Mouse (Mus musculus) stomach, embryonic 14.5 days (tissue): ENCODE measurements around the gene Tbx4. TPM values are rescaled to one million over a fixed set of nuclear protein-coding genes. Genes with fewer than 3 reads are reported as not detected.
A peak's percentile ranks its signal among the peaks of the same experiment; 100 is the strongest.

Source experiments
- ATAC-seq: fragments of 200-750 bp; cut with Nextera tagmentation; 2 replicates; pipeline ENCODE4 v1.8.0; 2017; ENCODE audit warnings: low read depth, moderate TSS enrichment; ENCODE audit not compliant: insufficient number of reproducible peaks, insufficient read depth, low FRiP score
- H3K27ac ChIP-seq: fragments of 300-500 bp; sonication (generic); 2 replicates; pipeline ENCODE4 v1.5.1; 2014; ENCODE audit warnings: mild to moderate bottlenecking, low read length, moderate library complexity, mixed read lengths
- H3K27me3 ChIP-seq: fragments of 300-500 bp; sonication (generic); 2 replicates; pipeline ENCODE4 v1.6.1; 2014; ENCODE audit warnings: low read length, control low read depth, mixed read lengths; ENCODE audit not compliant: control insufficient read depth, insufficient read depth
- H3K36me3 ChIP-seq: fragments of 300-500 bp; sonication (generic); 2 replicates; pipeline ENCODE4 v1.6.1; 2014; ENCODE audit warnings: mild to moderate bottlenecking, control low read depth, low read length, moderate library complexity, mixed read lengths; ENCODE audit not compliant: control insufficient read depth, insufficient read depth
- H3K4me1 ChIP-seq: fragments of 300-500 bp; sonication (generic); 2 replicates; pipeline ENCODE4 v1.6.1; 2014; ENCODE audit warnings: low read length, control low read depth, mixed read lengths; ENCODE audit not compliant: control insufficient read depth, insufficient read depth
- H3K4me2 ChIP-seq: fragments of 300-500 bp; sonication (generic); replicated peaks from 2 replicates; pipeline ENCODE4 v1.6.1; 2014; ENCODE audit warnings: low read depth, low read length, control low read depth
- H3K4me3 ChIP-seq: fragments of 300-500 bp; sonication (generic); 2 replicates; pipeline ENCODE4 v1.5.1; 2014; ENCODE audit warnings: low read depth, low read length, control low read depth
- H3K9ac ChIP-seq: fragments of 300-500 bp; sonication (generic); replicated peaks from 2 replicates; pipeline ENCODE4 v1.6.1; 2014; ENCODE audit warnings: low read depth, mild to moderate bottlenecking, control low read depth, low read length, moderate library complexity, mixed read lengths
- H3K9me3 ChIP-seq: fragments of 300-500 bp; sonication (generic); 2 replicates; pipeline ENCODE4 v1.6.1; 2016; ENCODE audit warnings: low read depth, low read length, control low read depth; ENCODE audit not compliant: control insufficient read depth
- WGBS: fragments of 180-500 bp; shearing (Covaris S2); extraction: QIAGEN DNeasy Blood & Tissue Kit; methylation state at CpG from one replicate; pipeline ENCODE4 v1.1.7; 2014; 5-methylcytosine and 5-hydroxymethylcytosine counted together
- polyA plus RNA-seq: library from polyadenylated mRNA; unstranded; fragments of >200 nt; fragmentation: Nextera tagmentation; extraction: Ambion mirVana; gene quantifications from 2 replicates; pipeline ENCODE4 v1.2.1, GENCODE M21; 2014

The Tbx4 gene
- polyA plus RNA-seq, 1 experiment from 2014 or later = not detected

DNA sequence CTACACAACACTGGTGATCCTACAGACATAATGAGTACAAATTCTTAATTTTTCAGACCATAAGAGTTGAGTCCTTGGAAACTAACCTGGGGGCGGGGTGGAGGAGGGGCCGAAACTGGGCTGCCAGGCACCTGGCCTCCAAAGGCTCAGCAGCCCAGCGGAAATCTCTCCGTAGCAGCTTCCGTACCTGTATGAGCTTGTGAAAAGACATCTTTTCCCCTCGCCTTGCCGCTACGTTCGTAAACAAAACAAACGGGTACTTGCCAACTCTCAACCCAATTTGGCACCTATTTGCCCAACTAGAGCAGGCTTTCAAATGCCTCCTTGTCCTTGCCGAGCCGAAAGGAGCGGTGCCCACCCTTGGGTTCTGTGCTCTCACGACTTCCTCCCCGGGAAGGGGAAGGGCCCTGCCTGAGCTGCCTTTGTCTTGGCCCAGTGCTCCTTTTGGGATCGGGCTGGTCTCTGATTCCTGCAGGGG, 40.1 kb downstream of the Tbx4 start:
- Histone ChIP-seq H3K27me3 (peaks cover 25% of the 10 kb centered on the region), H3K9me3 (no peaks in the 10 kb centered on the region), H3K4me2 (peak overlapping the region; percentile 31), H3K4me1 (no peaks in the 10 kb centered on the region), H3K27ac (no peak overlapping the region), H3K36me3 (no peaks in the 10 kb centered on the region), H3K4me3 (no peak overlapping the region), H3K9ac (no peak overlapping the region)
- ATAC-seq = no peak
- 8% methylated on average over 16 of the region's 16 CpGs for WGBS

GRCm38 (mm10) chr11:85928106-85928505, 41.9 kb downstream of the Tbx4 start:
- no peaks in the 10 kb centered on the region for H3K9me3 ChIP-seq
- no peaks in the 10 kb centered on the region for H3K36me3 ChIP-seq
- no peak overlapping the region for H3K4me3 ChIP-seq

DNA sequence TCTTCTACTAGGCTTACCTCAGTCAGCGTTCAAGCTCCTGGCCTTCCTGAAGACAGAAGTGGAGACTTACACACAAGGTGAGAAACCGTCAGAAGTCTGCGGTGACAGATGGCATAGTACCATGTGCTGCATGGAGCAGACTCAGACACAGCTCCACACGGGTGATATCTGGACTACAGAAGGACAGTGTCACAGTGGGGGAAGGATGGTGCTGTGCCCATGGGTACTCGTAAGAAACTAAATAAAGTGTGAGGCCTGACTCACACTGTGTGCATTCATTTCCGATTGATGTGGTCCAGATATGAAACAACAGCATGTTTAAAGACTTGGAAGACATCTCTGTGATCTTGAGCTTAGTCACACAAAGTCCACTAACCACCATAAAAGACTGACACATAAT, 43.4 kb downstream of the Tbx4 start:
- H3K4me1 ChIP-seq = no peaks in the 10 kb centered on the region
- no peaks in the 10 kb centered on the region for H3K9me3 ChIP-seq
- H3K27me3 ChIP-seq = peaks cover 9% of the 10 kb centered on the region; the same call in 1 of the 2 replicates
- H3K4me3 ChIP-seq = no peak overlapping the region
- H3K36me3 ChIP-seq = no peaks in the 10 kb centered on the region
- WGBS = 86% methylated on average over 6 of the region's 6 CpGs
- H3K4me2 ChIP-seq = no peak overlapping the region
- no peak overlapping the region for H3K27ac ChIP-seq
- no peak for ATAC-seq
- no peak overlapping the region for H3K9ac ChIP-seq

More at GRCm38 (mm10) chr11:85928106-85928505, 41.9 kb downstream of the Tbx4 start:
- ATAC-seq = no peak
- Histone ChIP-seq H3K9ac (no peak overlapping the region), H3K27ac (no peak overlapping the region), H3K4me1 (no peaks in the 10 kb centered on the region), H3K4me2 (no peak overlapping the region), H3K27me3 (peaks cover 20% of the 10 kb centered on the region)
- 60% methylated on average over 4 of the region's 4 CpGs for WGBS

DNA sequence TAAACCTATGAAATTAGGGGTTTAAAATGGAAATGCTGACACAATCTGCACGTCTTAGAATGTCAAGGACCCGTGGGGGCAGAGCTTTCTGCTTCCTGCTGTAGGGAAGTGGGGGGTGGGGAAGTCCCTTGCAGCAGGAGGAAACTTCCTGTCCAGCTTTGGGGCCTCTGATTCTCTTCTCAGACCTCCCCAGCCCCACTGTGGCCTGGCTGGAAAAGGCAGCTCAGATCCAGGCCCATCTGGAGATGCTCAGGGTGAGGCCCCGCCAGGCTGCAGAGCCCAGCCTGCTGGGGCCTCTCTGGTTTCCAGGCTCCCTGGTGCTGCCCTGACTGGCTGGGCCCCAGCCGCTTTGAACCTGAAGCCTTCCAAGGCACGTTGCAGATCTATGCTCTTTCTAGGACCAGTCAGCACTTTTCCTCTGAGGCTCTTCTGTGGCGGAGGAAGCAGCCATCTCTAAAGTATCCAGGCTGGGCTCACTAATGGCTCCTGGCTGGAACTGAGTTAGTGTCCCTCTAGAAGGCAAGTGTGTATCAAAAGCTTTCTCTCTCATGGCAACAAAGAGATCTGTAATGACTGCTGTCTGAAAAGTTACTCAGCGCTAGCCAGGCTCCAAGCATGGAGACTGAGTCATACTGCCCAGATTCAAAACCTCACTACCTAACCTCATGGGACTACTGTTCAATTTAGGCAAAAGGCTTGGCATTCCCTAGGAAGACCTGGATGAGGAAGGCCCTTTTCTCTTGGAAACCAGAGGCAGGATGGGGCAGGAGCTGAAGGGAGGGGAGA, 55.8 kb downstream of the Tbx4 start:
- no peak overlapping the region for H3K9ac ChIP-seq

DNA sequence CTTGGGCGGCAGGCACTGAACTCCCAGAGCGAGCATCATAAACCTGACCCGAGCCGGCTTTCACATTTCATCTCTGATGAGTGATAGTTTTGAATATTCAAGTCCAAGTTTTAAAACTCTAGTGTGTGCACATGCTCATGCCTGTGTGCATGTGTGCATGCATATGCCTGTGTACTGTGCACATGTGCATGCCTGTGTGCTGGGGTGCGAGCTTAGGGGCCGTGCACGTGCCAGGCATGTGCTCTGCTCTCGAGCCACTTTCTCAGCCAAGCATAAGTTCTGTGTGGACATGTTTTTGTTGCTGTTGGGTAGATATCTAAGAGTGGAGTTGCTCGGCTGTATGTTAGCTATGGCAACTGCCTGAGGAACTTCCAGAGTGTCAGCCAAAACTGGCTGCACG, 62.5 kb downstream of the Tbx4 start:
- no peak overlapping the region for H3K4me3 ChIP-seq
- no peak overlapping the region for H3K4me2 ChIP-seq
- H3K9me3 ChIP-seq = no peaks in the 10 kb centered on the region
- ATAC-seq = no peak
- 83% methylated on average over 10 of the region's 10 CpGs for WGBS
- no peaks in the 10 kb centered on the region for H3K36me3 ChIP-seq
- H3K27me3 ChIP-seq = no peaks in the 10 kb centered on the region
- no peaks in the 10 kb centered on the region for H3K4me1 ChIP-seq
- H3K27ac ChIP-seq = no peak overlapping the region
- no peak overlapping the region for H3K9ac ChIP-seq

More for the DNA sequence above, 55.8 kb downstream of the Tbx4 start:
- Histone ChIP-seq H3K27me3 (no peaks in the 10 kb centered on the region), H3K4me2 (no peak overlapping the region), H3K4me3 (no peak overlapping the region), H3K36me3 (no peaks in the 10 kb centered on the region), H3K27ac (peak overlapping the region; percentile 64), H3K9me3 (no peaks in the 10 kb centered on the region), H3K4me1 (no peaks in the 10 kb centered on the region; the same call in 1 of the 2 replicates)
- WGBS = 34% methylated on average over 7 of the region's 7 CpGs
- no peak for ATAC-seq

- Histone ChIP-seq H3K27ac (no peak overlapping the region), H3K4me1 (no peaks in the 10 kb centered on the region), H3K9ac (no peak overlapping the region), H3K36me3 (no peaks in the 10 kb centered on the region), H3K27me3 (no peaks in the 10 kb centered on the region), H3K9me3 (no peaks in the 10 kb centered on the region), H3K4me3 (no peak overlapping the region), H3K4me2 (no peak overlapping the region)
- WGBS = 78% methylated on average over 2 of the region's 2 CpGs
- no peak for ATAC-seq
Observed at GRCm38 (mm10) chr11:85949749-85950148, 63.5 kb downstream of the Tbx4 start.

GRCm38 (mm10) chr11:85952538-85952937, 66.3 kb downstream of the Tbx4 start:
- H3K9me3 ChIP-seq = no peaks in the 10 kb centered on the region
- no peak overlapping the region for H3K27ac ChIP-seq
- no peak overlapping the region for H3K4me3 ChIP-seq
- H3K36me3 ChIP-seq = no peaks in the 10 kb centered on the region
- H3K9ac ChIP-seq = no peak overlapping the region
- no peak for ATAC-seq
- WGBS = 85% methylated on average over 4 of the region's 4 CpGs
- no peaks in the 10 kb centered on the region for H3K27me3 ChIP-seq
- H3K4me1 ChIP-seq = no peaks in the 10 kb centered on the region
- H3K4me2 ChIP-seq = no peak overlapping the region

- ATAC-seq = no peak
- Histone ChIP-seq H3K4me3 (no peak overlapping the region), H3K9ac (no peak overlapping the region), H3K36me3 (no peaks in the 10 kb centered on the region), H3K9me3 (no peaks in the 10 kb centered on the region), H3K4me2 (no peak overlapping the region), H3K4me1 (no peaks in the 10 kb centered on the region), H3K27ac (no peak overlapping the region), H3K27me3 (no peaks in the 10 kb centered on the region)
- 26% methylated on average over 12 of the region's 12 CpGs for WGBS
Observed at GRCm38 (mm10) chr11:85955611-85956010, 69.4 kb downstream of the Tbx4 start.
